Mouse (Mus musculus): Measurements from ENCODE around the gene Zmiz1. TPM values are rescaled to one million over a fixed set of nuclear protein-coding genes. Genes with fewer than 3 reads are reported as not detected.
A peak's percentile ranks its signal among the peaks of the same experiment; 100 is the strongest.

Zmiz1 gene
- polyA plus RNA-seq, 1 experiment, result 27.3 TPM

DNA sequence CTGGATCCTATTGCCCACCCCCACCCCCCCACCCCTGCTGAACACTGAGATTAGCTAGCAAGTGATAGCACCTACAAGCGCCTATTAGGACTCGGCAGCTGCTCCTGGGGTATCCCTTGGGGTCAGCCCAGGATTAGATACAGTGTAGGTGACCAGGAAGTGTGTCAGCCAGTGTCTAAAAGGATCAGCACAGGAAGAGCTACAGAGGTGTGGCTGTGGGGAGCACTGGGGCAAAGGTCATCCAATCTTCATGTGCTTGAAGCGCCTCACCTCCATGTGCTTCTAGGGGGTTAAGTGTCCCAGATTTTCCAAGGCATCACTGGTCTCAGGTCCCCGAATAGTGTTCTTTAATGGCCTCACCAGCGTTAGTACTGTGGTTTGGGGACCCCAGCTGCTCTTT lies 33.0 kb downstream of the Zmiz1 start:
- peaks cover 92% of the 10 kb centered on the region for H3K79me3 ChIP-seq (ENCODE audit: low read depth)
- peaks cover 4% of the 10 kb centered on the region for H3K36me3 ChIP-seq (ENCODE audit: control insufficient read depth, insufficient read depth)
- no peaks in the 10 kb centered on the region for H3K27me3 ChIP-seq (ENCODE audit: control insufficient read depth, insufficient read depth, insufficient read length)
- no peak for TF ChIP-seq CTCF (IDR thresholded peaks at IDR 0.05; ENCODE audit: control insufficient read depth, insufficient read depth, insufficient read length)
- no peak for TF ChIP-seq MAX (IDR thresholded peaks at IDR 0.05)
- no peak for TF ChIP-seq MYOG (IDR thresholded peaks at IDR 0.05; ENCODE audit: control insufficient read depth, extremely low read depth, insufficient read length)
- TF ChIP-seq CEBPB (IDR thresholded peaks at IDR 0.05; ENCODE audit: low read depth), result no peak
- TF ChIP-seq USF1 (IDR thresholded peaks at IDR 0.05; ENCODE audit: low read depth), result no peak
- no peak for TF ChIP-seq MYOD1 (IDR thresholded peaks at IDR 0.05; ENCODE audit: control insufficient read depth, insufficient read length, low read depth)
- TF ChIP-seq FOSL1 (IDR thresholded peaks at IDR 0.05; ENCODE audit: insufficient read depth, low read length, poor library complexity, severe bottlenecking), result no peak
- no peak overlapping the region for H3K4me3 ChIP-seq (ENCODE audit: insufficient read depth, poor library complexity, severe bottlenecking)
- peaks cover 99% of the 10 kb centered on the region for H3K79me2 ChIP-seq (ENCODE audit: control insufficient read depth, insufficient read depth)
- no peak overlapping the region for H3ac ChIP-seq (ENCODE audit: control insufficient read depth, insufficient read length, low read depth)

DNA sequence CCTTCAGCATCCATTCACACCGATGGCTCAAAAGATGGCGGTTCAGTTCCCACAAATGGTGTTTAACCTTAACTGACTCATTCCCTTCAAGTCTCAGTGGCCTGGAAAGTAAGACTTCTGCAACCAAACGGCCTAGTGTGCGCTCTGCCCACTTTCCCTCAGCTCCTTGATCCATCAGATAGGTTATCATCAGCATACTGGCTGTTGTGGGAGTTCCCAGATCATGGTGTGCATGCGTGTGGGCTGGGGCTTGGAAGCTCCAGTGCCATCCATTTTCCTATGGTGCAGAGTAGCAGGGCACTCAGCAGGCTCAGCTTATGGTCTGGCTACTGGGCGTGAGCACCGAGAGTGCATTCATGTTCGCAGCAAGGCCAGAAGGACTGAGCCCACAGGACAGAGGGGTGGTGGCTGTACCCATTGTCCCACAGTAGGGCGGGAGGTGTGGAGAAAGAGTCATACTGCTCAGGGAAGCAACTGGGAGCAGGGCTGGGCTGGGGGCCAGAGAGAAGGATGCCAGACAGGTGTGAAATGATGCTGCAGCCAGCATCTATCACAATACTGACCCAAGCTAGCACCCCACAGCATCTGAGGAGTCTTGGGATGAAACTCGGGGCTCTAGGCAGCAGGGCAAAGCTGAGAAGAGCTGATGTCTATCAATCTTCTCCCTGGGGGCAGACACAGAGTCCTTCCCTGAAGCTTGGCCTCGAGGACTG lies 33.7 kb downstream of the Zmiz1 start:
- TF ChIP-seq CEBPB (IDR thresholded peaks at IDR 0.05; ENCODE audit: low read depth) (no peak), MAX (IDR thresholded peaks at IDR 0.05) (no peak), MYOG (IDR thresholded peaks at IDR 0.05; ENCODE audit: control insufficient read depth, extremely low read depth, insufficient read length) (no peak), CTCF (IDR thresholded peaks at IDR 0.05; ENCODE audit: control insufficient read depth, insufficient read depth, insufficient read length) (no peak), MYOD1 (IDR thresholded peaks at IDR 0.05; ENCODE audit: control insufficient read depth, insufficient read length, low read depth) (no peak)
- Histone ChIP-seq H3K79me3 (ENCODE audit: low read depth) (peaks cover 91% of the 10 kb centered on the region), H3ac (ENCODE audit: control insufficient read depth, insufficient read length, low read depth) (no peak overlapping the region), H3K4me3 (ENCODE audit: insufficient read depth, poor library complexity, severe bottlenecking) (no peak overlapping the region), H3K27me3 (ENCODE audit: control insufficient read depth, insufficient read depth, insufficient read length) (no peaks in the 10 kb centered on the region), H3K79me2 (ENCODE audit: control insufficient read depth, insufficient read depth) (peaks cover 100% of the 10 kb centered on the region), H3K36me3 (ENCODE audit: control insufficient read depth, insufficient read depth) (peaks cover 4% of the 10 kb centered on the region)

DNA sequence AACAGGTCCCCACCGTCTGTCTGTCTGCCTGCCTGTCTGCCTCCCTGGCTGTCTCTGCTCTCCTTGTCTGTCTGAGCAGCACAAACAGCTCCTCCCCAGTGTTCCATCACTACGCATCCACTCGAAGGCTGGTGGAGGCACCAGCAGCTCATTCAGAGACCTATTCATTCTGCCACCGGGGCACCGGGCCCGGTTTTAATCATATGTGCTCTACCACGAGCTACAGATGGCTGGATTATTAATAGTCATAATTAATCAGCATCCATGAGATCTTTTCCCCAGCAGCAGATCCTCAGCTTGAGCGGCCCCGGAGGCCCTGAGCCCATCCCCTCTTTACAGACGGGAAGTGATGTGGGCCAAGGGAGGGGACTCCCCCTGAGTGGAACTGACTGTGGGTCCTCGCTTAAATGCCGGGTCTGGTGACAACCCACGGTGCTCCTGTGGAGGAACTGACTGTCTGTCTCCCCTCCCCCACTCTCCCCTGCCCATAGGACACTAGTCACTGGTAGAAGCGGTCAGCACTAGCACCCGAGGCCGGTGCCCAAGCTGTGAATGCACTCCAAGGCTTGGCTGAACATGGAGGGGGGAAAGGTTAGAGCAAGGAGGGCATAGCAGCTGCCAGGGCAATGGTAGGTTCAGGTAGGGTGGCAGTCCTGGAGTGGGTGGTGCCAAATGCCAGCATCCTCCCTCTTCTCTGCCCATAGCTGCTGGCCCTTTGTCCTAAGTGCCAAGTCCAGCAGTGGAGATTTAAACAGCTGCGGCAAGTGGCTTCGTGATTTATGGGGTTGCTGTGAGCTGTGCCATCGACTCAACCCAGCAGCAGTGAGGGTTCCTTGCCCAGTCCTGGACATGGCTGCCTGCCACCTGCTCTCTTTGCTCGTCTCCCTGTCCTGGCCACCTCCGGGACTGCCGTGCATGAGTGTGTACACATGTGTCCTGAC lies 34.6 kb downstream of the Zmiz1 start:
- Histone ChIP-seq H3K36me3 (ENCODE audit: control insufficient read depth, insufficient read depth) (peaks cover 4% of the 10 kb centered on the region), H3K4me3 (ENCODE audit: insufficient read depth, poor library complexity, severe bottlenecking) (no peak overlapping the region), H3ac (ENCODE audit: control insufficient read depth, insufficient read length, low read depth) (no peak overlapping the region), H3K27me3 (ENCODE audit: control insufficient read depth, insufficient read depth, insufficient read length) (no peaks in the 10 kb centered on the region), H3K79me3 (ENCODE audit: low read depth) (peaks cover 91% of the 10 kb centered on the region), H3K79me2 (ENCODE audit: control insufficient read depth, insufficient read depth) (peaks cover 100% of the 10 kb centered on the region)
- TF ChIP-seq FOSL1 (IDR thresholded peaks at IDR 0.05; ENCODE audit: insufficient read depth, low read length, poor library complexity, severe bottlenecking) (no peak), MYOD1 (IDR thresholded peaks at IDR 0.05; ENCODE audit: control insufficient read depth, insufficient read length, low read depth) (peak; percentile 69)

DNA sequence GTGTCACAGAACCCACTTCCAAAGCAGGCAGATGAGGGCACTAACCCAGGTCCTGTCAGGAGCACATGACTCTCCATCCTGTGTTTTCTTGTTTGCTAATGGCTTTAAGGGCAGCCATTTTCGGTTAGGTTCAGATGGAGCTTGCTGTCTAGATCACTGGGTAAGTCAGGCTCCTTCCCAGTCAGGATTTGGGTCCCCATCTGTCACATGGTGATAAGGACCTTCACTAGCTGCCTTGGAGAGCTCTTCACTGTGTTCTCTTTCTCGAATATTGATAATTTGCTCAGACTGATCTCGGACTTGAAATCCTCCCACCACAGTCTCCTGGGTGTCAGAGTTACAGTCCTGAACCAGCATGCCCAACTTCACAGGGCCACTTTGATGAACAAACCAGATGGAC lies 35.8 kb downstream of the Zmiz1 start:
- H3K79me2 ChIP-seq (ENCODE audit: control insufficient read depth, insufficient read depth), result peaks cover 100% of the 10 kb centered on the region
- no peak overlapping the region for H3K4me3 ChIP-seq (ENCODE audit: insufficient read depth, poor library complexity, severe bottlenecking)
- TF ChIP-seq CTCF (IDR thresholded peaks at IDR 0.05; ENCODE audit: control insufficient read depth, insufficient read depth, insufficient read length), result no peak
- no peak for TF ChIP-seq USF1 (IDR thresholded peaks at IDR 0.05; ENCODE audit: low read depth)
- TF ChIP-seq MYOG (IDR thresholded peaks at IDR 0.05; ENCODE audit: control insufficient read depth, extremely low read depth, insufficient read length), result no peak
- H3K36me3 ChIP-seq (ENCODE audit: control insufficient read depth, insufficient read depth), result peaks cover 6% of the 10 kb centered on the region
- H3K27me3 ChIP-seq (ENCODE audit: control insufficient read depth, insufficient read depth, insufficient read length), result no peaks in the 10 kb centered on the region
- peaks cover 90% of the 10 kb centered on the region for H3K79me3 ChIP-seq (ENCODE audit: low read depth)
- no peak overlapping the region for H3ac ChIP-seq (ENCODE audit: control insufficient read depth, insufficient read length, low read depth)

DNA sequence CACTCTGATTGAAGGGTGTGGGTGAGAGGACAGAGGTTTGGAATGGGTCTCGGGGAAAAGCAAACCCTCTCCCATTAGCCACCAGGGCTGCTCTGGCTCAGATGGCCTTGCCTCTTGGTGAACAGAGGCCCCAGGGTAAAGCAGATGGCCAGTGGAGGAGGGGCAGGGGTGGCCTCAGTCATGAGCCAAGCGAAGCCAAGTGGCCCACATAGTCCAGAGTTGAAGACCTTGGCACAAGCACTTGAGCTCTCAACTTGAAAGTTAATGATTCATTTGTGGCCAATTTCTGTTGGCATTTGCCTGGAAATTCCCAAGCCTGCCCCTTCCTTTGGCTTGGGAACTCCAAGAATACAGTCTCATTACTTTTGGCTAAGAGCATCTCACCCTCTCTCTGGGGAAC lies 37.1 kb downstream of the Zmiz1 start:
- peaks cover 7% of the 10 kb centered on the region for H3K36me3 ChIP-seq (ENCODE audit: control insufficient read depth, insufficient read depth)
- peaks cover 89% of the 10 kb centered on the region for H3K79me3 ChIP-seq (ENCODE audit: low read depth)

DNA sequence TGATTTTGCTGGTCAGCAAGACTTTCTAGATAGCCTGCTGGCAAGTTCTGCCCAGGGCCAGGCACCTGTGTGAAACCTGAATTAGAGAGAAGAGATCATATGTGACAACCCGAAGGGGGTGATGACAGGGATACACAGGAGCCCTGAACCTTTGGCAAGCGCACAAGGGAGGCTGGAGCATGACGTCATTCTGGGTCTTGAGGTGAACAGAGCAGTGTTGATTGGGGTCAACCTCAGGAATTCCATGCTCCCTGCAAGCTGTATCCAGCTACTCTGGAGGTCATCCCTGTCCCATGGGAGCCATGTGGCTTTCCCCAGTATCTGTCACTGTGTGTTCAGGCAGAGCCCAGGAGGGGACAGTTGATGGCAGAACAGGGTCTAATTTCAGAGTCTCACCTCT lies 38.0 kb downstream of the Zmiz1 start:
- TF ChIP-seq MYOD1 (IDR thresholded peaks at IDR 0.05; ENCODE audit: control insufficient read depth, insufficient read length, low read depth) (peak; percentile 34), FOSL1 (IDR thresholded peaks at IDR 0.05; ENCODE audit: insufficient read depth, low read length, poor library complexity, severe bottlenecking) (no peak), CTCF (IDR thresholded peaks at IDR 0.05; ENCODE audit: control insufficient read depth, insufficient read depth, insufficient read length) (no peak), MYOG (IDR thresholded peaks at IDR 0.05; ENCODE audit: control insufficient read depth, extremely low read depth, insufficient read length) (no peak), USF1 (IDR thresholded peaks at IDR 0.05; ENCODE audit: low read depth) (no peak), MAX (IDR thresholded peaks at IDR 0.05) (peak; percentile 50)
- no peak overlapping the region for H3K4me3 ChIP-seq (ENCODE audit: insufficient read depth, poor library complexity, severe bottlenecking)

More for the DNA sequence above, 37.1 kb downstream of the Zmiz1 start:
- Histone ChIP-seq H3K27me3 (ENCODE audit: control insufficient read depth, insufficient read depth, insufficient read length) (no peaks in the 10 kb centered on the region), H3ac (ENCODE audit: control insufficient read depth, insufficient read length, low read depth) (no peak overlapping the region), H3K4me3 (ENCODE audit: insufficient read depth, poor library complexity, severe bottlenecking) (no peak overlapping the region), H3K79me2 (ENCODE audit: control insufficient read depth, insufficient read depth) (peaks cover 100% of the 10 kb centered on the region)
- TF ChIP-seq CEBPB (IDR thresholded peaks at IDR 0.05; ENCODE audit: low read depth) (no peak), USF1 (IDR thresholded peaks at IDR 0.05; ENCODE audit: low read depth) (no peak), MAX (IDR thresholded peaks at IDR 0.05) (peak; percentile 35), FOSL1 (IDR thresholded peaks at IDR 0.05; ENCODE audit: insufficient read depth, low read length, poor library complexity, severe bottlenecking) (no peak)

More for the DNA sequence above, 38.0 kb downstream of the Zmiz1 start:
- Histone ChIP-seq H3K79me3 (ENCODE audit: low read depth) (peaks cover 89% of the 10 kb centered on the region), H3K36me3 (ENCODE audit: control insufficient read depth, insufficient read depth) (peaks cover 7% of the 10 kb centered on the region), H3K27me3 (ENCODE audit: control insufficient read depth, insufficient read depth, insufficient read length) (no peaks in the 10 kb centered on the region), H3K79me2 (ENCODE audit: control insufficient read depth, insufficient read depth) (peaks cover 100% of the 10 kb centered on the region), H3ac (ENCODE audit: control insufficient read depth, insufficient read length, low read depth) (no peak overlapping the region)

Data from C2C12 (cell line).